Mouse (Mus musculus) C2C12 (cell line): ENCODE data around the gene Stoml3.

Experiments used
- CEBPB ChIP-seq: IDR thresholded peaks from one replicate; pipeline ENCODE4 v1.6.1; 2011; ENCODE audit warnings: low read depth, mild to moderate bottlenecking, control low read depth, moderate library complexity
- CTCF ChIP-seq: IDR thresholded peaks from one replicate; pipeline ENCODE4 v1.5.1; 2011; ENCODE audit not compliant: control insufficient read depth, insufficient read depth, insufficient read length
- FOSL1 ChIP-seq: IDR thresholded peaks from one replicate; pipeline ENCODE4 v1.8.0; 2011; ENCODE audit warnings: mild to moderate bottlenecking, low read length; ENCODE audit not compliant: poor library complexity, insufficient read depth, severe bottlenecking
- MAX ChIP-seq: IDR thresholded peaks from one replicate; pipeline ENCODE4 v1.6.1; 2011; ENCODE audit warnings: mild to moderate bottlenecking, control low read depth
- MYOD1 ChIP-seq: IDR thresholded peaks from one replicate; pipeline ENCODE4 v1.6.1; 2011; ENCODE audit warnings: low read depth; ENCODE audit not compliant: control insufficient read depth, insufficient read length
- MYOG ChIP-seq: IDR thresholded peaks from one replicate; pipeline ENCODE4 v1.6.1; 2011; ENCODE audit not compliant: control insufficient read depth, insufficient read length; ENCODE audit errors: extremely low read depth
- USF1 ChIP-seq: IDR thresholded peaks from one replicate; pipeline ENCODE4 v1.6.1; 2011; ENCODE audit warnings: low read depth, mild to moderate bottlenecking, control low read depth, moderate library complexity

GRCm38 (mm10) chr3:53522794-53523193, 34.3 kb downstream of the Stoml3 start:
- TF ChIP-seq CTCF (no peak), FOSL1 (no peak), MAX (no peak), USF1 (no peak), CEBPB (no peak), MYOG (no peak), MYOD1 (no peak)
